Mouse (Mus musculus): ENCODE results near the gene Pdlim5. TPM values are rescaled to one million over a fixed set of nuclear protein-coding genes. Genes with fewer than 3 reads are reported as not detected.

Pdlim5 gene
- polyA plus RNA-seq, 1 experiment from 2014 or later, result 28.8 TPM

GRCm38 (mm10) chr3:142281093-142281445, 114.4 kb downstream of the Pdlim5 start:
- no peak overlapping the region for H3K4me3 ChIP-seq (replicated peaks)
- 74% methylated on average over 1 of the region's 1 CpGs for whole genome bisulfite sequencing
- no peaks in the 10 kb centered on the region for H3K27me3 ChIP-seq (replicated peaks)
- H3K27ac ChIP-seq, result no peak overlapping the region
- H3K36me3 ChIP-seq, result 0 out of 2 replicates have a peak, but pooled peaks cover 3% of the 10 kb centered on the region
- peaks cover 3% of the 10 kb centered on the region; the same call in 1 of the 2 replicates for H3K4me1 ChIP-seq (replicated peaks)
- peak; percentile 96 for ATAC-seq
- H3K4me2 ChIP-seq (replicated peaks), result no peak overlapping the region
- H3K9ac ChIP-seq, result no peak overlapping the region
- H3K9me3 ChIP-seq, result no peaks in the 10 kb centered on the region

GRCm38 (mm10) chr3:142280366-142281092, 115.0 kb downstream of the Pdlim5 start:
- WGBS, result 67% methylated on average over 6 of the region's 6 CpGs
- Histone ChIP-seq H3K36me3 (0 out of 2 replicates have a peak, but pooled peaks cover 3% of the 10 kb centered on the region), H3K4me2 (replicated peaks) (no peak overlapping the region), H3K4me1 (replicated peaks) (peaks cover 3% of the 10 kb centered on the region; the same call in 1 of the 2 replicates), H3K27ac (no peak overlapping the region), H3K4me3 (replicated peaks) (no peak overlapping the region), H3K27me3 (replicated peaks) (no peaks in the 10 kb centered on the region), H3K9me3 (no peaks in the 10 kb centered on the region), H3K9ac (no peak overlapping the region)
- ATAC-seq, result 0 out of 2 replicates have a peak, but pooled peaks have one; percentile 18

GRCm38 (mm10) chr3:142279011-142279410, 116.5 kb downstream of the Pdlim5 start:
- Histone ChIP-seq H3K4me2 (replicated peaks) (no peak overlapping the region), H3K9ac (no peak overlapping the region), H3K9me3 (no peaks in the 10 kb centered on the region), H3K4me1 (replicated peaks) (peaks cover 3% of the 10 kb centered on the region; the same call in 1 of the 2 replicates), H3K27ac (no peak overlapping the region), H3K4me3 (replicated peaks) (no peak overlapping the region), H3K27me3 (replicated peaks) (no peaks in the 10 kb centered on the region), H3K36me3 (0 out of 2 replicates have a peak, but pooled peaks cover 3% of the 10 kb centered on the region)
- WGBS, result 90% methylated on average over 3 of the region's 3 CpGs
- ATAC-seq, result no peak

- no peak for ATAC-seq
- no peak overlapping the region for H3K9ac ChIP-seq
- no peak overlapping the region for H3K4me2 ChIP-seq (replicated peaks)
- H3K36me3 ChIP-seq, result 0 out of 2 replicates have a peak, but pooled peaks cover 3% of the 10 kb centered on the region
- no peak overlapping the region for H3K4me3 ChIP-seq (replicated peaks)
- peaks cover 3% of the 10 kb centered on the region; the same call in 1 of the 2 replicates for H3K4me1 ChIP-seq (replicated peaks)
- no peaks in the 10 kb centered on the region for H3K9me3 ChIP-seq
- WGBS, result 79% methylated on average over 3 of the region's 3 CpGs
- no peak overlapping the region for H3K27ac ChIP-seq
- H3K27me3 ChIP-seq (replicated peaks), result no peaks in the 10 kb centered on the region
Observed at GRCm38 (mm10) chr3:142276506-142276905, 119.0 kb downstream of the Pdlim5 start.

DNA sequence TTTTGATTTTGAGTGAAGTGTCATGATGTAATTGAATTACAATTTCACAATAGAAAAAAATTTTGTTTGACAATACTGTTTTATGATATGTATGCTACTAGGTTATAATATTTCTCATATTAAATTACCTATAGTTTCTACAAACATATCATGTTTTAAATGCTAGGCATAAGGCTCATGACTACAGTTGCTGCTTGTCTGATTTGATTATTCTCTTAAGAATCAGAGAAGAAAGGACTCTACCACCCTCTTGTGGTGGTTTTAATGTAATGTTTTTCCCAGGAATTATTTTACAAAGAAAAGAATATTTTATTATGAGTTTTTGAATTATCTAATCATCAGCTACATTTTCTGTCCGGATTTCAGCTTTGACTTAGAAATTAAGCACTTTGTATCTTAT, 120.5 kb downstream of the Pdlim5 start:
- Histone ChIP-seq H3K36me3 (0 out of 2 replicates have a peak, but pooled peaks cover 3% of the 10 kb centered on the region), H3K4me3 (replicated peaks) (no peak overlapping the region), H3K4me2 (replicated peaks) (no peak overlapping the region), H3K27me3 (replicated peaks) (no peaks in the 10 kb centered on the region), H3K9ac (no peak overlapping the region), H3K27ac (no peak overlapping the region), H3K4me1 (replicated peaks) (0 out of 2 replicates have a peak, but pooled peaks cover 3% of the 10 kb centered on the region), H3K9me3 (no peaks in the 10 kb centered on the region)
- 6% methylated on average over 1 of the region's 1 CpGs for WGBS
- ATAC-seq, result no peak

- H3K4me2 ChIP-seq (replicated peaks), result no peak overlapping the region
- no peak overlapping the region for H3K4me3 ChIP-seq (replicated peaks)
- H3K9ac ChIP-seq, result no peak overlapping the region
- H3K36me3 ChIP-seq, result 0 out of 2 replicates have a peak, but pooled peaks cover 3% of the 10 kb centered on the region
- H3K27ac ChIP-seq, result no peak overlapping the region
- 92% methylated on average over 3 of the region's 3 CpGs for WGBS
- H3K27me3 ChIP-seq (replicated peaks), result no peaks in the 10 kb centered on the region
- 0 out of 2 replicates have a peak, but pooled peaks cover 2% of the 10 kb centered on the region for H3K4me1 ChIP-seq (replicated peaks)
- 0 out of 2 replicates have a peak, but pooled peaks have one; percentile 19 for ATAC-seq
- H3K9me3 ChIP-seq, result no peaks in the 10 kb centered on the region
Observed at GRCm38 (mm10) chr3:142274451-142274850, 121.0 kb downstream of the Pdlim5 start.

DNA sequence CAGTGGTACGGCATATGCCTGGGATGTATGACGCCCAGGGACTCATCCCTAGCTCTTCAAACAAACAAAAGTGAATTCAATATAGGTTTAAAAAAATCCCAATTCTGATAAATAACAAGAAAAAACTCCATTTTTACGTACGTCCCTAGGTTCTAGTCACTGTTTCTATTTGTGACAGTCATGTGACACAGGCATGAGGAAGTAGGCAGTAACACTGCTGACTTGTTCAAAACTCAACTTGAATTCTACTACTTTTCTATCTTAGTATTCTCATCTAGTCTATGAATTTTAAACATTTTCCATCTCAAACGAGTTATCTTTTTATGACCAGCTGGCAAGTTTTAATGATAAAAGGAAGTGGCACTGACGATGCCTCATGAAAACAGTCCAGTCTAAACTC, 122.2 kb downstream of the Pdlim5 start:
- H3K4me3 ChIP-seq (replicated peaks), result no peak overlapping the region
- no peaks in the 10 kb centered on the region for H3K4me1 ChIP-seq (replicated peaks)
- 0 out of 2 replicates have a peak, but pooled peaks cover 3% of the 10 kb centered on the region for H3K36me3 ChIP-seq
- WGBS, result 86% methylated on average over 6 of the region's 6 CpGs
- H3K4me2 ChIP-seq (replicated peaks), result no peak overlapping the region
- no peak overlapping the region for H3K9ac ChIP-seq
- no peaks in the 10 kb centered on the region for H3K9me3 ChIP-seq
- no peak for ATAC-seq
- no peaks in the 10 kb centered on the region for H3K27me3 ChIP-seq (replicated peaks)
- H3K27ac ChIP-seq, result no peak overlapping the region

DNA sequence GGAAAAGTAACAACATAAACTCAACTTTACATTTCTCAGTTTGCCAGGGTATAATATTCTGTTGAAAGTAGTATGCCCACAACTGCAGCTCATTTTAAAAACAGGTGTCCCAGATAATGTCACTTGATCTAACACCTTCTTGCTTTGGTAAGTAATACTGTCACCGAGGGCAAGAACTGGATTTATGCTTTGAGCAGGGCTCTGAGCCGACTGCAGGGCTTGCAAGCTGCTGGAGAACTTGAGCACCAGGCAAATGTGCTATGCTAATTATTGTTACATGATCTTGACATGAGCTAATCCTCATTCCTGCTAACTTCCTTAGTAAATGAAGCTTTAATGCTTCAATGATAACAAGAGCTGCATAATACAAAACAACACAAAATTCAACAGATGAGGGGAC, 139.1 kb downstream of the Pdlim5 start:
- WGBS, result 58% methylated on average over 2 of the region's 2 CpGs
- H3K9ac ChIP-seq, result no peak overlapping the region
- H3K4me2 ChIP-seq (replicated peaks), result no peak overlapping the region
- no peaks in the 10 kb centered on the region for H3K36me3 ChIP-seq
- H3K27me3 ChIP-seq (replicated peaks), result no peaks in the 10 kb centered on the region
- no peak overlapping the region for H3K4me3 ChIP-seq (replicated peaks)
- no peaks in the 10 kb centered on the region for H3K9me3 ChIP-seq
- no peak overlapping the region for H3K27ac ChIP-seq
- ATAC-seq, result no peak
- H3K4me1 ChIP-seq (replicated peaks), result no peaks in the 10 kb centered on the region

- Histone ChIP-seq H3K4me3 (replicated peaks) (no peak overlapping the region), H3K9ac (no peak overlapping the region), H3K9me3 (no peaks in the 10 kb centered on the region), H3K4me1 (replicated peaks) (no peaks in the 10 kb centered on the region), H3K27me3 (replicated peaks) (no peaks in the 10 kb centered on the region), H3K27ac (no peak overlapping the region), H3K4me2 (replicated peaks) (no peak overlapping the region), H3K36me3 (no peaks in the 10 kb centered on the region)
- no peak for ATAC-seq
- 89% methylated on average over 1 of the region's 1 CpGs for WGBS
Observed at GRCm38 (mm10) chr3:142252086-142252485, 143.4 kb downstream of the Pdlim5 start.

GRCm38 (mm10) chr3:142249458-142249857, 146.0 kb downstream of the Pdlim5 start:
- Histone ChIP-seq H3K9ac (no peak overlapping the region), H3K36me3 (no peaks in the 10 kb centered on the region), H3K9me3 (no peaks in the 10 kb centered on the region), H3K27ac (no peak overlapping the region), H3K27me3 (replicated peaks) (no peaks in the 10 kb centered on the region), H3K4me3 (replicated peaks) (no peak overlapping the region), H3K4me1 (replicated peaks) (no peaks in the 10 kb centered on the region), H3K4me2 (replicated peaks) (no peak overlapping the region)
- no peak for ATAC-seq
- WGBS, result 79% methylated on average over 2 of the region's 2 CpGs

DNA sequence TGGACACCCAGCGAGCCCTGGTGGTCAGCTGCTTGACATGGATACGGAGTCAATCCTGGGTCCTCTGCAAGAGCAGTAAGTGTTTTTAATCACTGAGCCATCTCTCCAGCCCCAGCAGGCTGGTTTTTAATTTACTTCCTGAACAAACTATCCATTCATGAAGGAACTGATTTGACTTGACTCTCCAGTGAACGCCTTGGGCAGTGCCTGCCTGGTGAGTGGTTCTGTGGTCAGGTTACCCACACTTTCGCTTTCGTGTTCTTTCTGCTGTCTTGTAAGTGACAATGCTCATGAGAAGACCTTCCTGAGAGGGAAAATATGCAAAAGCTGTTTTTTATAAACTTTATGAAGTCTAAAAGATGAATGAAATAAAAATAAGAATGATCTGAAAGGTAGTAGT, 152.2 kb downstream of the Pdlim5 start:
- Histone ChIP-seq H3K9ac (no peak overlapping the region), H3K4me2 (replicated peaks) (no peak overlapping the region), H3K27ac (no peak overlapping the region), H3K36me3 (no peaks in the 10 kb centered on the region), H3K4me3 (replicated peaks) (no peak overlapping the region), H3K27me3 (replicated peaks) (no peaks in the 10 kb centered on the region), H3K4me1 (replicated peaks) (no peaks in the 10 kb centered on the region), H3K9me3 (no peaks in the 10 kb centered on the region)
- 78% methylated on average over 5 of the region's 5 CpGs for WGBS
- no peak for ATAC-seq

DNA sequence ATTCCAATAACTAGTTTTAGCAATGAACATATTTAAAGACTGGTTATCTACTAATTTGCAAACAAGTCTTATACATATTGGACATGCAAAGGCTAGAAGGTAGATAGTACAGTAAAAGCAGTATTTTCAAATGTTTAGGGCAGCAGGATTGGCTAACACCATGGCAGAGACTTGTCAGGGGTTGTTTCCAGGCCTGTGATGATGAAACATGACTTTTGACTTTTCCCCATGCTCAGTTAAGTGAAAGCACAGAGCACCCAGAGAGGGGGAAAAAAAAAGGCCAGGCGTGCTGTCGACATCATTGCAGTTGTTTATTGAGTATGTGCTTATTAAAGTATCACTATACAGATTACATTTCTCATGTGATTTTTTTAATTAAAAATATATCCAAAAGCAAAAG, 156.2 kb downstream of the Pdlim5 start:
- Histone ChIP-seq H3K36me3 (no peaks in the 10 kb centered on the region), H3K4me2 (replicated peaks) (no peak overlapping the region), H3K4me1 (replicated peaks) (no peaks in the 10 kb centered on the region), H3K9me3 (no peaks in the 10 kb centered on the region), H3K27me3 (replicated peaks) (no peaks in the 10 kb centered on the region), H3K27ac (no peak overlapping the region), H3K4me3 (replicated peaks) (no peak overlapping the region), H3K9ac (no peak overlapping the region)
- ATAC-seq, result no peak
- WGBS, result 91% methylated on average over 2 of the region's 2 CpGs
